Mouse (Mus musculus): ENCODE data around the gene Slc26a5. TPM values are rescaled to one million over a fixed set of nuclear protein-coding genes. Genes with fewer than 3 reads are reported as not detected.

Slc26a5 gene
- polyA plus RNA-seq, 1 experiment from 2014 or later, result not detected

DNA sequence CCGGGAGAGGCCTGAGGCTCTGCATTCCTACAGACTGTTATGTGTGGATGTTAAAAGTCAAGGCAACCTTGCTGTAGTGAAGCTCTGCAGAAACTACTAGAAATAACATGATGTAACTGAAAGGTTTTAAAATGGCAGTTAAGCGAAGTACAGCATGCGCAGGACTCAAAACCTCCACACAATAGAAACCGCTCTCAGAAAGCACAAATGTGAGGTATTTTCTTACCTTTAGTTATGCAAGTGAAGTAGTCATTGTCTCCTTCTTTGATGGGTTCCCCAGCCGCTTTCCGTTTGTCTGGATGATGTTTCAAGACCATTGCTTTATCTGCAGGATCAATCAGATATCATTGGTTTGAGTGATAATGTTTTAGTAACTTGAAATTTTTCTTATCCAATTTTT is 88.9 kb downstream of the Slc26a5 start:
- ATAC-seq (ENCODE audit: insufficient number of reproducible peaks, low FRiP score), result no peak
- no peak overlapping the region for H3K9ac ChIP-seq
- no peaks in the 10 kb centered on the region for H3K27me3 ChIP-seq (replicated peaks)
- WGBS, result 90% methylated on average over 6 of the region's 6 CpGs
- H3K4me1 ChIP-seq (replicated peaks), result no peaks in the 10 kb centered on the region
- H3K4me3 ChIP-seq, result no peak overlapping the region
- H3K4me2 ChIP-seq, result no peak overlapping the region
- H3K36me3 ChIP-seq, result peaks cover 72% of the 10 kb centered on the region
- H3K27ac ChIP-seq (ENCODE audit: poor library complexity, severe bottlenecking), result no peak overlapping the region
- no peaks in the 10 kb centered on the region for H3K9me3 ChIP-seq (replicated peaks)

DNA sequence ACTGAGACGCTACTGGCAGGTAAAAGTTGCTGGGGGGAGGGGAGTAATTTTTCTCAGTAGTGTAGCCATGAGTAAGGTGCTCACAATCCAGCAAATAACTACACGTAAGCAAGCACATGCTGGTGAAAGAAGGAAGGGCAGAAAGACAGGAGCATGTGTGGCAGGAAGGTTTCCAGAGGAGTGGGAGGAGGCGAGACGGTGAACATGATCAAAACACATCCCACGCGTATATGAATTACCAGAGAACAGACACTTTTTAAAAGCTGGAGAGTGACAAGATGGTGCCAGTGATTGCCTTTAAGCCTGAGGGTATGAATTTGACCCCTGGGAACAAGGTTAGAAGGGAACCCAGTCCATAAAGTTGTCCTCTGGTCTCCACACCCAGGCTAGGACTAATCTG is 95.6 kb downstream of the Slc26a5 start:
- 88% methylated on average over 6 of the region's 6 CpGs for WGBS
- no peak for ATAC-seq (ENCODE audit: insufficient number of reproducible peaks, low FRiP score)
- no peak overlapping the region for H3K9ac ChIP-seq
- no peaks in the 10 kb centered on the region for H3K9me3 ChIP-seq (replicated peaks)
- no peak overlapping the region for H3K4me3 ChIP-seq
- no peak overlapping the region for H3K27ac ChIP-seq (ENCODE audit: poor library complexity, severe bottlenecking)
- H3K36me3 ChIP-seq, result peaks cover 63% of the 10 kb centered on the region
- no peaks in the 10 kb centered on the region for H3K4me1 ChIP-seq (replicated peaks)
- no peaks in the 10 kb centered on the region for H3K27me3 ChIP-seq (replicated peaks)
- no peak overlapping the region for H3K4me2 ChIP-seq

DNA sequence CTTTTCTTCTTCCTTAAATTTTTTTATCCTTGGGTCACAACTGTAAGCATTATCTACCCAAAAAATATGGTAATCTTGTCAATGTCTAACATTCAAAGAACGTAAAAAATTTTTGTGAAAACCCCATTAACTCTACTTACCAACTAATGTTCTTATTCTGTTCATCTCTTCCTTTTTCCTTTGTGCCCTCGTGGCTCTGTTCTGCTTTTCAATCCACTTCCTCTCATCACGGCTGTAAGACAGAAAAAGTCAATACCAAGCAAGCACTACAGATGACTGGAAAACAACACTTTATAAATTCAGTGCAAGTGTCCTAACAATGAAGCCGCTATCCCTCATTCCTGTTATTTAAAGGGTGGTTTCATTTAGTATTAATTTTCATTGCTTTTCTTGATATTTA is 96.9 kb downstream of the Slc26a5 start:
- Histone ChIP-seq H3K9ac (no peak overlapping the region), H3K4me2 (no peak overlapping the region), H3K27me3 (replicated peaks) (no peaks in the 10 kb centered on the region), H3K36me3 (peaks cover 66% of the 10 kb centered on the region), H3K9me3 (replicated peaks) (no peaks in the 10 kb centered on the region), H3K27ac (ENCODE audit: poor library complexity, severe bottlenecking) (no peak overlapping the region), H3K4me3 (no peak overlapping the region), H3K4me1 (replicated peaks) (no peaks in the 10 kb centered on the region)
- WGBS, result 86% methylated on average over 4 of the region's 4 CpGs
- no peak for ATAC-seq (ENCODE audit: insufficient number of reproducible peaks, low FRiP score)

Other genes with a start within 250 kb of the Slc26a5 start
- 0.10 and 0.19 TPM in 2 replicates for gene Fbxl13, start 220.0 kb downstream of the Slc26a5 start, polyA plus RNA-seq (2016; fragmentation: Nextera tagmentation; extraction: Ambion mirVana)
- 21.7 and 22.9 TPM in 2 replicates for gene Armc10, start 219.8 kb downstream of the Slc26a5 start, polyA plus RNA-seq (2016; fragmentation: Nextera tagmentation; extraction: Ambion mirVana)
- gene Napepld, start 164.2 kb downstream of the Slc26a5 start, polyA plus RNA-seq (2016; fragmentation: Nextera tagmentation; extraction: Ambion mirVana), result 5.4 and 6.9 TPM in 2 replicates
- 131 and 136 TPM in 2 replicates for gene Pmpcb, start 128.5 kb downstream of the Slc26a5 start, polyA plus RNA-seq (2016; fragmentation: Nextera tagmentation; extraction: Ambion mirVana)
- 63.0 and 63.6 TPM in 2 replicates for gene Dnajc2, start 80.4 kb downstream of the Slc26a5 start, polyA plus RNA-seq (2016; fragmentation: Nextera tagmentation; extraction: Ambion mirVana)
- gene Psmc2, start 80.3 kb downstream of the Slc26a5 start, polyA plus RNA-seq (2016; fragmentation: Nextera tagmentation; extraction: Ambion mirVana), result 151 and 157 TPM in 2 replicates